Mouse (Mus musculus): ENCODE measurements around the gene Ruvbl2. TPM values are rescaled to one million over a fixed set of nuclear protein-coding genes. Genes with fewer than 3 reads are reported as not detected.
"Not testable (repeated sequence)": the region's sequence is repeated elsewhere in the genome, so short reads cannot be mapped to it uniquely, and the experiment has no call there.

The Ruvbl2 gene
- total RNA-seq (2021) = 10 to 100 TPM; 34.6 to 37.7 TPM
- long read RNA-seq, transcript Ruvbl2-201 (15 exons, 1,834 nt) = major isoform, 44 of 56 reads
- long read RNA-seq, partial matches to known transcripts = 7 of 56 reads
- long read RNA-seq, other reads (novel, unspliced or antisense) = 5 of 56 reads

- no peak for DNase-seq (ENCODE audit: low spot score in 2 of 2)
These were observed at the start of gene Ruvbl2 for GRCm38 (mm10) chr7:45437521-45438276. TSS of gene Ruvbl2 (minus strand) at chr7:45438096.

- DNase-seq (ENCODE audit: low spot score in 2 of 2) = no peak
These were observed 49.0 kb upstream of the Ruvbl2 start, which contains the start of gene Gm45808 for GRCm38 (mm10) chr7:45486761-45487415. TSS of gene Gm45808 (minus strand) at chr7:45486811.

- DNase-seq (ENCODE audit: low spot score in 2 of 2) = no peak
These were observed 48.3 kb upstream of the Ruvbl2 start for GRCm38 (mm10) chr7:45486158-45486557.

GRCm38 (mm10) chr7:45484985-45485384 is 47.1 kb upstream of the Ruvbl2 start:
- DNase-seq (ENCODE audit: low spot score in 2 of 2) = not testable (repeated sequence)

- no peak for DNase-seq (ENCODE audit: low spot score in 2 of 2)
These were observed 44.3 kb upstream of the Ruvbl2 start for GRCm38 (mm10) chr7:45482166-45482565.

GRCm38 (mm10) chr7:45481374-45481927 is 43.6 kb upstream of the Ruvbl2 start, which contains the start of gene Tulp2:
TSS of gene Tulp2 (plus strand) at chr7:45481877.
- peak in 1 of 2 experiments; percentile 85 for DNase-seq (ENCODE audit: low spot score in 2 of 2)

GRCm38 (mm10) chr7:45480310-45480709 is 42.4 kb upstream of the Ruvbl2 start:
- DNase-seq (ENCODE audit: low spot score in 2 of 2) = not testable (repeated sequence)

- no peak for DNase-seq (ENCODE audit: low spot score in 2 of 2)
These were observed 40.9 kb upstream of the Ruvbl2 start for GRCm38 (mm10) chr7:45478774-45479173.

- DNase-seq (ENCODE audit: low spot score in 2 of 2) = peak in 1 of 2 experiments; percentile 73
These were observed 39.1 kb upstream of the Ruvbl2 start for GRCm38 (mm10) chr7:45477003-45477402.

- no peak for DNase-seq (ENCODE audit: low spot score in 2 of 2)
These were observed 38.6 kb upstream of the Ruvbl2 start for GRCm38 (mm10) chr7:45476453-45476852.

- DNase-seq (ENCODE audit: low spot score in 2 of 2) = peak in 1 of 2 experiments; percentile 68
These were observed 37.5 kb upstream of the Ruvbl2 start for GRCm38 (mm10) chr7:45475291-45475969.

GRCm38 (mm10) chr7:45470869-45471268 is 33.0 kb upstream of the Ruvbl2 start:
- DNase-seq (ENCODE audit: low spot score in 2 of 2) = peak in 1 of 2 experiments; percentile 89

GRCm38 (mm10) chr7:45467090-45467670 is 29.3 kb upstream of the Ruvbl2 start:
- DNase-seq (ENCODE audit: low spot score in 2 of 2) = no peak

- peak; percentile 93 to 98 for DNase-seq (ENCODE audit: low spot score in 2 of 2)
These were observed 28.6 kb upstream of the Ruvbl2 start, which contains the start of gene Bax for GRCm38 (mm10) chr7:45466283-45467089. TSS of gene Bax (minus strand) at chr7:45466898.

GRCm38 (mm10) chr7:45465549-45465948 is 27.7 kb upstream of the Ruvbl2 start:
- DNase-seq (ENCODE audit: low spot score in 2 of 2) = peak in 1 of 2 experiments; percentile 36

GRCm38 (mm10) chr7:45465112-45465511 is 27.2 kb upstream of the Ruvbl2 start:
- no peak for DNase-seq (ENCODE audit: low spot score in 2 of 2)

- no peak for DNase-seq (ENCODE audit: low spot score in 2 of 2)
These were observed 26.3 kb upstream of the Ruvbl2 start for GRCm38 (mm10) chr7:45463987-45464778.

GRCm38 (mm10) chr7:45462868-45463267 is 25.0 kb upstream of the Ruvbl2 start:
- DNase-seq (ENCODE audit: low spot score in 2 of 2) = not testable (repeated sequence)

GRCm38 (mm10) chr7:45462325-45462724 is 24.4 kb upstream of the Ruvbl2 start:
- no peak for DNase-seq (ENCODE audit: low spot score in 2 of 2)
